In genomic region chr16:38471697-38472506, GRCm38 (mm10) we compare ENCODE assay signal across 21 mouse cellular contexts. TPM values are rescaled to one million over a fixed set of nuclear protein-coding genes. Genes with fewer than 3 reads are reported as not detected.
DNase-seq lines count a peak whose midpoint lies in the region; ATAC-seq and TF ChIP-seq lines count a peak whose summit lies in the region.
"Had no signal": no experiment of that assay in that cellular context is flagged by ENCODE, and none has a peak within 500 bp of the region (broad histone marks: within the 10 kb centered on the region; RNA-seq: fewer than 3 reads in every experiment).

No protein-coding gene starts in this region.

- H3K9me3 ChIP-seq in liver, embryonic 14.5 days (ENCODE audit: control insufficient read depth, low read length), result no peaks in the 10 kb centered on the region
- H3K9me3 ChIP-seq in CH12.LX (replicated peaks; ENCODE audit: low read length), result no peaks in the 10 kb centered on the region
- H3K9me3 ChIP-seq: embryonic facial prominence, embryonic 10.5 days; forebrain, embryonic 12.5 days; heart, embryonic 13.5 days; neural tube, embryonic 12.5 days had no signal

- no peaks in the 10 kb centered on the region for H3K27me3 ChIP-seq in liver, embryonic 14.5 days (ENCODE audit: control insufficient read depth, insufficient read depth, low read length)
- no peaks in the 10 kb centered on the region for H3K27me3 ChIP-seq in CH12.LX (replicated peaks)
- no peaks in the 10 kb centered on the region for H3K27me3 ChIP-seq in heart, adult 2 months (ENCODE audit: control insufficient read depth, insufficient read depth, low read length)
- H3K27me3 ChIP-seq: heart, embryonic 13.5 days; neural tube, embryonic 12.5 days had no signal

- TF ChIP-seq POLR2A in CH12.LX (IDR thresholded peaks at IDR 0.05; ENCODE audit: low read depth, low read length), result peak; percentile 40; the same call in 1 of the 2 replicates
- no peak for TF ChIP-seq POLR2A in heart, adult 2 months (IDR thresholded peaks at IDR 0.05; ENCODE audit: insufficient read depth, low read depth, low read length)

- no peak overlapping the region for H3K27ac ChIP-seq in liver, embryonic 14.5 days
- no peak overlapping the region; the same call in 1 of the 2 replicates for H3K27ac ChIP-seq in CH12.LX (ENCODE audit: insufficient read depth, low read depth)
- no peak overlapping the region for H3K27ac ChIP-seq in heart, adult 2 months
- H3K27ac ChIP-seq: embryonic facial prominence, embryonic 10.5 days; forebrain, embryonic 12.5 days; heart, embryonic 13.5 days; hindbrain, postnatal 0 days; layer of hippocampus, adult 2 months; neural tube, embryonic 12.5 days had no signal

- intact Hi-C loops in heart, adult 2 months (cut with DNase I), result no loop called here

- 29% methylated on average over 11 of the region's 11 CpGs for WGBS in liver, embryonic 14.5 days (ENCODE audit: insufficient replicate concordance)
- WGBS in heart, adult 2 months, result 53% methylated on average over 11 of the region's 11 CpGs

- 0 out of 2 replicates have a peak, but pooled peaks have one; percentile 9 for ATAC-seq in liver, embryonic 14.5 days (ENCODE audit: insufficient read depth)
- ATAC-seq: activated CD4-positive, CD25-positive, alpha-beta regulatory T cell, adult 4 months; hindbrain, postnatal 0 days had no signal

- DNase-seq in liver, embryonic 14.5 days (ENCODE audit: low read depth in 3 of 3, low spot score in 3 of 3), result no peak
- DNase-seq in liver, result no peak
- peak; percentile 24 for DNase-seq in 416B (ENCODE audit: low read depth)
- no peak for DNase-seq in CH12.LX (ENCODE audit: extremely low read depth)
- DNase-seq in WW6 (ENCODE audit: low read depth, low spot score), result peak; percentile 48
- no peak for DNase-seq in heart, adult 2 months
- DNase-seq in layer of hippocampus, adult 18-20 months (ENCODE audit: low spot score in 2 of 2), result no peak
- DNase-seq: adrenal gland, postnatal 10 days; cerebellum, adult 11 months; cerebellum, postnatal 14 days; gastrocnemius, postnatal 10 days; heart, adult 11 months; kidney, adult 11 months; layer of hippocampus, postnatal 36 days had no signal

- no peaks in the 10 kb centered on the region for H3K36me3 ChIP-seq in liver, embryonic 14.5 days (replicated peaks; ENCODE audit: control insufficient read depth, insufficient read depth, low read depth)
- peaks cover 72 to 90% of the 10 kb centered on the region in 2 experiments for H3K36me3 ChIP-seq in CH12.LX (replicated peaks in 1 of 2; ENCODE audit: control insufficient read depth in 1 of 2, insufficient read depth in 1 of 2, low read length in 1 of 2)
- H3K36me3 ChIP-seq in heart, adult 2 months (ENCODE audit: control insufficient read depth, insufficient read depth, low read length), result no peaks in the 10 kb centered on the region
- H3K36me3 ChIP-seq: embryonic facial prominence, embryonic 10.5 days; forebrain, embryonic 12.5 days; heart, embryonic 13.5 days; neural tube, embryonic 12.5 days had no signal

- TF ChIP-seq RAD21 in CH12.LX (IDR thresholded peaks at IDR 0.05; ENCODE audit: low read depth, low read length), result peak; percentile 48

- H3K79me2 ChIP-seq in CH12.LX (replicated peaks; ENCODE audit: control insufficient read depth, extremely low read depth, insufficient read depth, poor library complexity, severe bottlenecking), result peaks cover 89% of the 10 kb centered on the region
- H3K79me2 ChIP-seq in heart, adult 2 months (replicated peaks; ENCODE audit: control insufficient read depth, insufficient read depth, low read length), result no peaks in the 10 kb centered on the region

- no peak overlapping the region for H3K9ac ChIP-seq in liver, embryonic 14.5 days (replicated peaks)
- H3K9ac ChIP-seq in CH12.LX (ENCODE audit: insufficient read depth, low read depth), result no peak overlapping the region
- no peak overlapping the region for H3K9ac ChIP-seq in heart, adult 2 months (ENCODE audit: low read depth, low read length)
- H3K9ac ChIP-seq: forebrain, embryonic 12.5 days; heart, embryonic 13.5 days; neural tube, embryonic 12.5 days had no signal

- H3K4me1 ChIP-seq in liver, embryonic 14.5 days (replicated peaks; ENCODE audit: control insufficient read depth in 2 of 2, insufficient read depth in 2 of 2, low read length in 1 of 2), result peaks cover 26 to 42% of the 10 kb centered on the region in 2 experiments
- H3K4me1 ChIP-seq in CH12.LX (ENCODE audit: control insufficient read depth in 1 of 2, insufficient read depth in 2 of 2), result peaks cover 22 to 93% of the 10 kb centered on the region in 2 experiments
- H3K4me1 ChIP-seq in heart, adult 2 months (ENCODE audit: control insufficient read depth, insufficient read depth, low read length), result peaks cover 2% of the 10 kb centered on the region

- in situ Hi-C loops in CH12.LX (cut with MboI; ENCODE audit: low pct_ligation_motif_present, low pct_unique_long_range_greater_than_20kb, low sequenced_read_pairs), result no loop called here

- H3K4me2 ChIP-seq in liver, embryonic 14.5 days (ENCODE audit: low read depth), result no peak overlapping the region
- H3K4me2 ChIP-seq in CH12.LX (ENCODE audit: insufficient read depth, low read depth, poor library complexity, severe bottlenecking), result no peak overlapping the region
- H3K4me2 ChIP-seq: forebrain, embryonic 12.5 days; heart, embryonic 13.5 days; neural tube, embryonic 12.5 days had no signal

- no peak for TF ChIP-seq CTCF in liver, embryonic 14.5 days (IDR thresholded peaks at IDR 0.05; ENCODE audit: low read depth)
- peak in 1 of 2 experiments; percentile 52; a peak in 2 of 4 replicates for TF ChIP-seq CTCF in CH12.LX (conservative IDR thresholded peaks at IDR 0.05 in 1 of 2, IDR thresholded peaks at IDR 0.05 in 1 of 2; ENCODE audit: low read depth in 2 of 2, low read length in 2 of 2)
- no peak for TF ChIP-seq CTCF in heart, adult 2 months (IDR thresholded peaks at IDR 0.05)

- dilution Hi-C loops in CH12.LX (cut with MboI; ENCODE audit: extremely low pct_ligation_motif_present, extremely low pct_unique_long_range_greater_than_20kb, low sequenced_read_pairs), result no loop called here

- no peak for TF ChIP-seq EP300 in liver, embryonic 14.5 days (IDR thresholded peaks at IDR 0.05; ENCODE audit: low read depth)
- no peak for TF ChIP-seq EP300 in CH12.LX (IDR thresholded peaks at IDR 0.05; ENCODE audit: low read length)
- TF ChIP-seq EP300 in heart, adult 2 months (IDR thresholded peaks at IDR 0.05; ENCODE audit: insufficient read depth, low read depth, low read length), result no peak

- no peak overlapping the region for H3K4me3 ChIP-seq in liver, embryonic 14.5 days (ENCODE audit: insufficient read depth in 1 of 2, low read depth in 2 of 2, low read length in 2 of 2)
- no peak overlapping the region for H3K4me3 ChIP-seq in CH12.LX (replicated peaks in 1 of 3; ENCODE audit: low read depth in 2 of 3, low read length in 2 of 3, poor library complexity in 1 of 3)
- H3K4me3 ChIP-seq in heart, adult 2 months, result no peak overlapping the region
- H3K4me3 ChIP-seq: embryonic facial prominence, embryonic 10.5 days; forebrain, embryonic 12.5 days; heart, embryonic 13.5 days; layer of hippocampus, adult 2 months; neural tube, embryonic 12.5 days had no signal

TF ChIP-seq in CH12.LX, 34 proteins besides CTCF, POLR2A, EP300 and RAD21:
- TF ChIP-seq SMC3 (IDR thresholded peaks at IDR 0.05; ENCODE audit: low read depth, low read length) (peak; percentile 58), USF2 (conservative IDR thresholded peaks at IDR 0.05; ENCODE audit: low read depth, low read length) (no peak)

RNA-seq across cellular contexts. Expression of gene Cd80, which starts 16.5 kb away (rescaled TPM):
- 0.12 and 0.35 TPM in 2 replicates for polyA plus RNA-seq in liver, embryonic 14.5 days (2012; rRNA removed)
- 0.15 and 0.18 TPM in 2 replicates for polyA plus RNA-seq in liver, embryonic 14.5 days (2014; fragmentation: Nextera tagmentation; extraction: Ambion mirVana)
- total RNA-seq in CH12.LX (2012; rRNA removed), result 43.6 and 46.2 TPM in 2 replicates
- 54.3 and 57.8 TPM in 2 replicates for total RNA-seq in CH12.LX (2014; rRNA removed)
- polyA plus RNA-seq in CH12.LX (2012; ENCODE audit: insufficient read length, low read depth), result 37.0 and 39.5 TPM in 2 replicates
- total RNA-seq in heart, adult 2 months (2021), result under 1 TPM; 0.86 to 0.89 TPM
- 0.59 and 0.88 TPM in 2 replicates for polyA plus RNA-seq in heart, adult 2 months (2012; rRNA removed)
- under 1 TPM; 0.46 to 0.50 TPM for total RNA-seq in layer of hippocampus, adult 18-20 months (2021)

RNA-seq across cellular contexts. Expression of gene Adprh, which starts 19.4 kb away (rescaled TPM):
- polyA plus RNA-seq in liver, embryonic 14.5 days (2012; rRNA removed), result 12.4 and 15.2 TPM in 2 replicates
- polyA plus RNA-seq in liver, embryonic 14.5 days (2014; fragmentation: Nextera tagmentation; extraction: Ambion mirVana), result 23.7 and 29.9 TPM in 2 replicates
- total RNA-seq in CH12.LX (2012; rRNA removed) (47.3 and 67.7 TPM in 2 replicates), CH12.LX (2014; rRNA removed) (44.9 and 45.3 TPM in 2 replicates)
- polyA plus RNA-seq in CH12.LX (2012; ENCODE audit: insufficient read length, low read depth), result 82.9 and 93.2 TPM in 2 replicates
- total RNA-seq in heart, adult 2 months (2021), result 10 to 100 TPM; 23.4 to 25.2 TPM
- 21.0 and 27.9 TPM in 2 replicates for polyA plus RNA-seq in heart, adult 2 months (2012; rRNA removed)
- total RNA-seq in layer of hippocampus, adult 18-20 months (2021), result 10 to 100 TPM; 57.1 to 57.6 TPM

RNA-seq across cellular contexts. Expression of gene Pla1a, which starts 39.0 kb away (rescaled TPM):
- polyA plus RNA-seq in liver, embryonic 14.5 days (2012; rRNA removed), result 13.8 and 15.0 TPM in 2 replicates
- 15.5 and 18.9 TPM in 2 replicates for polyA plus RNA-seq in liver, embryonic 14.5 days (2014; fragmentation: Nextera tagmentation; extraction: Ambion mirVana)
- 20.6 and 27.9 TPM in 2 replicates for total RNA-seq in CH12.LX (2012; rRNA removed)
- 12.3 and 14.3 TPM in 2 replicates for total RNA-seq in CH12.LX (2014; rRNA removed)
- 9.3 and 11.0 TPM in 2 replicates for polyA plus RNA-seq in CH12.LX (2012; ENCODE audit: insufficient read length, low read depth)
- 1 to 10 TPM; 6.8 to 8.8 TPM for total RNA-seq in heart, adult 2 months (2021)
- 9.6 and 13.6 TPM in 2 replicates for polyA plus RNA-seq in heart, adult 2 months (2012; rRNA removed)
- total RNA-seq in layer of hippocampus, adult 18-20 months (2021), result 1 to 10 TPM in 1 of 2 experiments, under 1 TPM in 1; 0.61 to 1.1 TPM
- polyA plus RNA-seq: activated CD4-positive, CD25-positive, alpha-beta regulatory T cell, adult 4 months; embryonic facial prominence, embryonic 10.5 days had no signal

RNA-seq across cellular contexts. Expression of gene Timmdc1, which starts 50.6 kb away (rescaled TPM):
- polyA plus RNA-seq in liver, embryonic 14.5 days (2012; rRNA removed), result 4.1 and 5.6 TPM in 2 replicates
- 7.2 and 9.4 TPM in 2 replicates for polyA plus RNA-seq in liver, embryonic 14.5 days (2014; fragmentation: Nextera tagmentation; extraction: Ambion mirVana)
- total RNA-seq in CH12.LX (2012; rRNA removed), result 49.7 and 50.1 TPM in 2 replicates
- 32.5 and 36.5 TPM in 2 replicates for total RNA-seq in CH12.LX (2014; rRNA removed)
- polyA plus RNA-seq in CH12.LX (2012; ENCODE audit: insufficient read length, low read depth), result 45.1 and 45.3 TPM in 2 replicates
- total RNA-seq in heart, adult 2 months (2021), result 10 to 100 TPM; 60.4 to 66.1 TPM
- 22.2 and 27.0 TPM in 2 replicates for polyA plus RNA-seq in heart, adult 2 months (2012; rRNA removed)
- total RNA-seq in layer of hippocampus, adult 18-20 months (2021), result 10 to 100 TPM; 29.1 to 29.5 TPM

Comparison
In these comparisons a context has a peak if more than half of its experiments do, and no peak if none do; other contexts are left out.
1. DNase-seq: peak in 416B (single experiment) and WW6 (single experiment); none in liver, embryonic 14.5 days (0 of 3), liver (single experiment), CH12.LX (single experiment), heart, adult 2 months (0 of 2) and layer of hippocampus, adult 18-20 months (0 of 2).
2. RNA of gene Cd80, which starts 16.5 kb away (total RNA-seq): 43.6 to 57.8 TPM in CH12.LX; 0.86 to 0.89 TPM in heart, adult 2 months and 0.46 to 0.50 TPM in layer of hippocampus, adult 18-20 months; every median in the first group is over 10 times any median in the second.